Mouse (Mus musculus): Measurements from ENCODE around the gene Sf3a2. TPM values are rescaled to one million over a fixed set of nuclear protein-coding genes. Genes with fewer than 3 reads are reported as not detected.

Gene Sf3a2
- total and polyA plus RNA-seq, 3 experiments = 50.4 to 210 TPM; not detected in 1

DNA sequence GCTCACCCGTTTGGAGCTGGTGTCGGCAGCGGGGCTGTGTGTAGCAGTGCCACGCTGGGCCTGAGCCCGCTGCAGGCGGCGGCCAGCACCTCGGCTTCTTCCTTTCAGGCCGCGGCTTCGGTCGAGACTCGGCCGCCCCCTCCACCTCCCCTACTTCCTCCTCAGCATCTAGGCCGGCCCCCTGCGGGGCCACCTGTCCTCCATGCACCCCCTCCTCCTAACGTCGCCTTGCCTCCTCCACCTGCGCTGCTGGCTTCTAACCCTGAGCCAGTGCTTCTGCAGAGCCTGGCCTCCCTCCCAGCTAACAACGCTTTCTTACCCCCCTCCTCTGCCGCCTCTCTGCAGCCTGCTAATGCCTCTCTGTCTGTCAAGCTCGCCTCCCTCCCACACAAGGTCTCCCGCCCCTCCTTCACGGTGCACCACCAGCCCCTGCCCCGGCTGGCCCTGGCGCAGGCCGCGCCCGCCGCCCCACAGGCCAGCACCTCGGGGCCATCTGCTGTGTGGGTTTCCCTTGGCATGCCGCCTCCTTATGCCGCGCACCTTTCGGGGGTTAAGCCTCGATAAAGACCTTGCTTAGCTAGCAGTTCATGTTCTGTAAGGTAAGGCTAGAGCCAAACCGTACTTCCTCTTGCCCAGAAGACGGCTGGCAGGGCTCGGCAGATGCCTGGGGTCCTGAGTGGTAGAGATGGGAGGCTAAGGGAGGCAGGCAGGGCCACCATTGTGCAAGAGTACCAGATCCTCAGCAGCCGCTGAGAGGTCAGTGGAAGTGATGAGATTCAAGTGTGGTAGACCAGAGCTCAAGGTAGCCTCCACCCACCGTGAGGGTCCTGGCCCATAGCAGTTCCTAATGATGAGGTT lies 5.6 kb upstream of the Sf3a2 start:
- TF ChIP-seq POLR2AphosphoS2 (IDR thresholded peaks at IDR 0.05; ENCODE audit: low read length) (0 out of 2 replicates have a peak, but pooled peaks have one; percentile 21), HCFC1 (IDR thresholded peaks at IDR 0.05; ENCODE audit: low read depth, low read length) (no peak), POLR2A (IDR thresholded peaks at IDR 0.05; ENCODE audit: control insufficient read depth in 1 of 2, insufficient read depth in 1 of 2, low read depth in 1 of 2, low read length in 2 of 2, poor library complexity in 1 of 2) (peak in 1 of 2 experiments; percentile 21; a peak in 1 of 4 replicates)
- no peak overlapping the region for H3K4me3 ChIP-seq (ENCODE audit: control insufficient read depth in 1 of 2, insufficient read depth in 1 of 2, low read depth in 2 of 2, low read length in 2 of 2)
- peaks cover 12% of the 10 kb centered on the region for H3K79me2 ChIP-seq (ENCODE audit: control insufficient read depth, insufficient read depth, low read length, poor library complexity)
- H3K36me3 ChIP-seq (ENCODE audit: control insufficient read depth in 1 of 2, insufficient read depth in 2 of 2, low read length in 2 of 2) = peaks cover 7 to 10% of the 10 kb centered on the region in 2 experiments; a peak in 3 of 4 replicates
- peak; percentile 19 for DNase-seq (ENCODE audit: low read depth, low spot score)
- H3K9me3 ChIP-seq (replicated peaks; ENCODE audit: insufficient read depth, low read length) = no peaks in the 10 kb centered on the region
- no peak overlapping the region for H3K9ac ChIP-seq (ENCODE audit: control insufficient read depth, low read depth, low read length, poor library complexity, severe bottlenecking)
- no peak overlapping the region for H3K27ac ChIP-seq (ENCODE audit: control insufficient read depth, low read depth, low read length)
- H3K27me3 ChIP-seq (ENCODE audit: control insufficient read depth in 1 of 2, insufficient read depth in 2 of 2, low read length in 2 of 2) = no peaks in the 10 kb centered on the region
- H3K4me1 ChIP-seq (ENCODE audit: control insufficient read depth in 1 of 2, insufficient read depth in 2 of 2, low read length in 2 of 2) = peaks cover 0 to 6% of the 10 kb centered on the region in 2 experiments; a peak in 2 of 4 replicates

DNA sequence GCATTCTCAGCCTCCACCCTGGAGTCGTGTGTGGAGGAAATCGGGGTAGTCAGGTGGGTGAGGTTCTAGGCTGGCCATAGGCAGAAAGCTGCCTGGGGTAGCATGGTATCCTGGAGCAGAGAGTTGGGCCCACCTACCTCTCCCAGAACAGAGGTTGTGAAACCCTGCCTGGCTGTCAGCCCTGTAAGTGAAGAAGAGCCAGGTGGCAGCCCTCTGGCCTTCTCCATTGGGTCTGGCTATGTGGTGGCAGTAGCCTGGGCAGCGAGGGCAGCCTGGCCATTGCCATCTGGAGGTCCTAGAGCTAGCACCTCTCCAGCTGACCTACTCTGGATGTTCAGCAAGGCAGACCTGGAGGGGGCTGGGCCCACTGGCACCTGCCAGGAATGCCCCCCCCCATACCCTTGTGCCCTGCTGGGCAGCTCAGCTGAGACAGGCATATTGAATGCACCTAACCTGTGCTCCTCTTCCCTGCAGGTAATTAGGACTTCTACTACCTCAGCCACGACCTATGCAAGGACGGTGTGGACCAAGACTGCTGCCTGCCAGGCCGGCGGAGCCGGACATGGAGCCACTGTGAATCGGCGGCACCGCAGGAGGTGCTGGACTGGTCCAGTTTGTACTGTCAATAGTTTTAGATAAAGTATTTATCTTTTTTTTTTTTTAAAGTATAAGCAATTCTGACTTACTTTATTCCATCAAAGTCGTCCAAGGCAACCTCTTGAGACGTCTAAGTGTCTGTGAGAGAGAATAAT lies 4.8 kb upstream of the Sf3a2 start:
- TF ChIP-seq MAFK (IDR thresholded peaks at IDR 0.05; ENCODE audit: borderline replicate concordance, low read depth, low read length) = no peak
- no peak for TF ChIP-seq ZMIZ1 (IDR thresholded peaks at IDR 0.05; ENCODE audit: low read depth, low read length)
- TF ChIP-seq TCF12 (IDR thresholded peaks at IDR 0.05; ENCODE audit: low read depth, low read length) = no peak
- TF ChIP-seq TAL1 (IDR thresholded peaks at IDR 0.05; ENCODE audit: low read length) = no peak
- TF ChIP-seq RAD21 (IDR thresholded peaks at IDR 0.05; ENCODE audit: low read depth, low read length) = no peak
- TF ChIP-seq JUND (IDR thresholded peaks at IDR 0.05; ENCODE audit: low read depth, low read length) = no peak
- TF ChIP-seq MYC (IDR thresholded peaks at IDR 0.05; ENCODE audit: low read depth, low read length) = no peak
- TF ChIP-seq ZC3H11A (IDR thresholded peaks at IDR 0.05; ENCODE audit: low read depth, low read length) = no peak
- no peak for TF ChIP-seq ELF1 (IDR thresholded peaks at IDR 0.05; ENCODE audit: low read depth, low read length)
- no peak for TF ChIP-seq POLR2A (IDR thresholded peaks at IDR 0.05; ENCODE audit: control insufficient read depth in 1 of 2, insufficient read depth in 1 of 2, low read depth in 1 of 2, low read length in 2 of 2, poor library complexity in 1 of 2)
- TF ChIP-seq BHLHE40 (IDR thresholded peaks at IDR 0.05; ENCODE audit: borderline replicate concordance, low read depth, low read length) = no peak
- no peak for TF ChIP-seq MYB (IDR thresholded peaks at IDR 0.05; ENCODE audit: low read depth, low read length)
- no peak for TF ChIP-seq E2F4 (IDR thresholded peaks at IDR 0.05; ENCODE audit: borderline replicate concordance, low read depth, low read length)
- Histone ChIP-seq H3K4me1 (ENCODE audit: control insufficient read depth in 1 of 2, insufficient read depth in 2 of 2, low read length in 2 of 2) (peaks cover 0 to 6% of the 10 kb centered on the region in 2 experiments; a peak in 2 of 4 replicates), H3K27me3 (ENCODE audit: control insufficient read depth in 1 of 2, insufficient read depth in 2 of 2, low read length in 2 of 2) (no peaks in the 10 kb centered on the region), H3K27ac (ENCODE audit: control insufficient read depth, low read depth, low read length) (no peak overlapping the region), H3K79me2 (ENCODE audit: control insufficient read depth, insufficient read depth, low read length, poor library complexity) (peaks cover 20% of the 10 kb centered on the region), H3K9me3 (replicated peaks; ENCODE audit: insufficient read depth, low read length) (no peaks in the 10 kb centered on the region), H3K9ac (ENCODE audit: control insufficient read depth, low read depth, low read length, poor library complexity, severe bottlenecking) (no peak overlapping the region), H3K4me3 (ENCODE audit: control insufficient read depth in 1 of 2, insufficient read depth in 1 of 2, low read depth in 2 of 2, low read length in 2 of 2) (no peak overlapping the region), H3K36me3 (ENCODE audit: control insufficient read depth in 1 of 2, insufficient read depth in 2 of 2, low read length in 2 of 2) (peaks cover 7 to 8% of the 10 kb centered on the region in 2 experiments; a peak in 3 of 4 replicates)
- DNase-seq (ENCODE audit: low read depth, low spot score) = no peak

Data from MEL (cell line).